Mouse (Mus musculus) ES-E14 (cell line): ENCODE results near the gene Crhr1. TPM values are rescaled to one million over a fixed set of nuclear protein-coding genes. Genes with fewer than 3 reads are reported as not detected.

ENCODE experiments used
- DNase-seq: peaks from one replicate; pipeline ENCODE4 v3.0.0-alpha.2; 2013; ENCODE audit warnings: low read depth, low spot score
- H3K27ac ChIP-seq: 2 replicates; pipeline ENCODE4 v1.5.1; 2012; ENCODE audit warnings: low read depth, mild to moderate bottlenecking, low read length, moderate library complexity, mixed read lengths; ENCODE audit not compliant: poor library complexity, insufficient read depth, severe bottlenecking
- H3K36me3 ChIP-seq: 2 replicates; pipeline ENCODE4 v1.6.1; 2012; ENCODE audit warnings: mild to moderate bottlenecking, low read length, moderate library complexity, mixed read lengths; ENCODE audit not compliant: control insufficient read depth, poor library complexity, insufficient read depth, severe bottlenecking
- H3K4me1 ChIP-seq, 2 experiments: fragments of 150-350 bp in 1 of 2; sonication (generic) in 1 of 2; 2 replicates each; pipeline ENCODE4 v1.6.1; 2012; ENCODE audit warnings: low read length in 2 of 2, mild to moderate bottlenecking in 1 of 2, mixed read lengths in 1 of 2; ENCODE audit not compliant: control insufficient read depth in 2 of 2, insufficient read depth in 2 of 2, poor library complexity in 1 of 2
- H3K4me3 ChIP-seq, 2 experiments: fragments of 150-350 bp in 1 of 2; sonication (generic) in 1 of 2; 2 replicates each; pipeline ENCODE4 v1.5.1; 2012; ENCODE audit warnings: low read length in 2 of 2, low read depth in 1 of 2, mild to moderate bottlenecking in 1 of 2, mixed read lengths in 1 of 2; ENCODE audit not compliant: insufficient read depth in 1 of 2, poor library complexity in 1 of 2, severe bottlenecking in 1 of 2
- H3K9ac ChIP-seq: 2 replicates; pipeline ENCODE4 v1.6.1; 2012; ENCODE audit warnings: low read depth, mild to moderate bottlenecking, low read length, mixed read lengths; ENCODE audit not compliant: poor library complexity, insufficient read depth, severe bottlenecking
- H3K9me3 ChIP-seq: fragments of 150-350 bp; sonication (generic); 2 replicates; pipeline ENCODE4 v1.6.1; 2012; ENCODE audit warnings: low read depth, mild to moderate bottlenecking, low read length; ENCODE audit not compliant: control insufficient read depth, insufficient read depth
- CHD2 ChIP-seq: IDR thresholded peaks from 2 replicates; pipeline ENCODE4 v1.6.1; 2014; ENCODE audit warnings: mild to moderate bottlenecking, low read depth, low read length, inconsistent platforms
- HCFC1 ChIP-seq: IDR thresholded peaks from 2 replicates; pipeline ENCODE4 v1.6.1; 2012; ENCODE audit warnings: low read length, inconsistent platforms, borderline replicate concordance; ENCODE audit not compliant: insufficient read depth
- MAFK ChIP-seq: IDR thresholded peaks from 2 replicates; pipeline ENCODE4 v1.6.1; 2014; ENCODE audit warnings: mild to moderate bottlenecking, low read depth, low read length, inconsistent platforms; ENCODE audit not compliant: insufficient read depth
- ZC3H11A ChIP-seq: IDR thresholded peaks from 2 replicates; pipeline ENCODE4 v1.6.1; 2012; ENCODE audit warnings: low read depth, mild to moderate bottlenecking, inconsistent platforms, low read length, borderline replicate concordance
- ZNF384 ChIP-seq: IDR thresholded peaks from 2 replicates; pipeline ENCODE4 v1.6.1; 2012; ENCODE audit warnings: low read depth, low read length, inconsistent platforms
- in situ Hi-C, 2 experiments: fragments of 600-800 bp; cut with MboI; formaldehyde crosslinking; loops; one replicate each; pipeline ENCODE4 v1.15.1; 2025; ENCODE audit warnings: low sequenced_read_pairs in 2 of 2, inconsistent platforms in 1 of 2; ENCODE audit not compliant: unreplicated experiment in 2 of 2
- total RNA-seq: library from RNA; depleted of rRNA; stranded (reverse); fragments of 300-350 nt; gene quantifications from 2 replicates; pipeline ENCODE4 v1.2.3, GENCODE M21; 2012; rRNA removed

Crhr1 gene
- total RNA-seq, result 0.09 and 0.11 TPM in 2 replicates

GRCm38 (mm10) chr11:104132580-104133441 is at the start of gene Crhr1:
Gene Crhr1, plus strand, starts transcription at chr11:104132855.
- Histone ChIP-seq H3K9me3 (no peaks in the 10 kb centered on the region), H3K9ac (peak within 1 kb of the TSS; percentile 27; the same call in 1 of the 2 replicates), H3K4me1 (0 out of 4 replicates have a peak, but pooled peaks cover 0 to 2% of the 10 kb centered on the region in 2 experiments), H3K4me3 (peak within 1 kb of the TSS; percentile 68), H3K27ac (no peak within 1 kb of the TSS), H3K36me3 (no peaks in the 10 kb centered on the region)
- TF ChIP-seq CHD2 (no peak), MAFK (no peak), HCFC1 (no peak), ZNF384 (no peak), ZC3H11A (no peak)
- DNase-seq, result peak; percentile 34
- in situ Hi-C loops, result no loop called here

GRCm38 (mm10) chr11:104083248-104083647 is 49.4 kb upstream of the Crhr1 start:
- Histone ChIP-seq H3K27ac (no peak overlapping the region), H3K4me1 (no peaks in the 10 kb centered on the region), H3K9me3 (no peaks in the 10 kb centered on the region), H3K4me3 (no peak overlapping the region), H3K9ac (no peak overlapping the region), H3K36me3 (no peaks in the 10 kb centered on the region)
- TF ChIP-seq CHD2 (no peak), ZNF384 (no peak), MAFK (no peak), ZC3H11A (no peak), HCFC1 (no peak)
- in situ Hi-C loops, result no loop called here
- DNase-seq, result no peak

GRCm38 (mm10) chr11:104083716-104084115 is 48.9 kb upstream of the Crhr1 start:
- no peak overlapping the region for H3K9ac ChIP-seq
- H3K4me1 ChIP-seq, result no peaks in the 10 kb centered on the region
- DNase-seq, result no peak
- TF ChIP-seq HCFC1 (no peak), MAFK (no peak), ZNF384 (no peak), ZC3H11A (no peak), CHD2 (no peak)
- no peak overlapping the region for H3K4me3 ChIP-seq
- H3K27ac ChIP-seq, result no peak overlapping the region
- in situ Hi-C loops, result no loop called here
- H3K9me3 ChIP-seq, result no peaks in the 10 kb centered on the region
- H3K36me3 ChIP-seq, result no peaks in the 10 kb centered on the region

- in situ Hi-C loops, result no loop called here
- Histone ChIP-seq H3K4me3 (no peak overlapping the region), H3K4me1 (no peaks in the 10 kb centered on the region), H3K9ac (no peak overlapping the region), H3K27ac (no peak overlapping the region), H3K9me3 (no peaks in the 10 kb centered on the region), H3K36me3 (no peaks in the 10 kb centered on the region)
- DNase-seq, result no peak
- TF ChIP-seq ZNF384, result no peak
- no peak for TF ChIP-seq ZC3H11A
- TF ChIP-seq HCFC1, result no peak
Measured at GRCm38 (mm10) chr11:104088519-104088918, 44.1 kb upstream of the Crhr1 start.
